Mouse (Mus musculus) kidney, adult 2 months (tissue): ENCODE data around the gene Ift57.

Experiments used
- CTCF ChIP-seq: fragments of 200-500 bp; conservative IDR thresholded peaks from 2 replicates; pipeline ENCODE4 v1.5.1; 2011; ENCODE audit warnings: low read depth, mild to moderate bottlenecking, control low read depth, low read length, moderate library complexity, mixed read lengths; ENCODE audit not compliant: insufficient read depth, insufficient read length
- POLR2A ChIP-seq: fragments of 200-500 bp; IDR thresholded peaks from one replicate; pipeline ENCODE4 v1.6.1; 2011; ENCODE audit warnings: low read depth, low read length, control low read depth

DNA sequence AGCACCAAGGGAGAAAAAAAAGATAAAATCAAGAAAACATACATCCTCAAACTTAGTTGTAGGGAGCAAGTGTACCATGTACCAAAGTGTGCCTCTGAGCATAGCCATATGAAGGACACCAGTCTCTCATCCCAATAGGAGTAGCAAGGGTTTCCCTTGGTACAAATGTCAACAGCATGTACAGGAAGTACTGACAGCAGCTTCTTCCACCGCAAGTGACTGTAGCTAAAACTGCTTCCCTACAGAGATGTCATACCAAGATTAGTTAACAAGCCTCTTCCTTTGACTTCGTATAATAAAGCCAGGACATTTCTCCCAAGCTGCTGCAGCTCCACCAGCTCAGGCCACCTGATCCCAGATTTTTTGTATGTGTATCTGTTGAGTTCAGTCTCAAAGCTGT is 39.9 kb upstream of the Ift57 start:
- TF ChIP-seq POLR2A, result no peak
- TF ChIP-seq CTCF, result no peak
